Mouse (Mus musculus): Measurements from ENCODE around the gene Enpp4. TPM values are rescaled to one million over a fixed set of nuclear protein-coding genes. Genes with fewer than 3 reads are reported as not detected.

Gene Enpp4
- polyA plus RNA-seq, 1 experiment from 2014 or later, result 6.3 TPM

GRCm38 (mm10) chr17:44129092-44129750, 23.6 kb upstream of the Enpp4 start:
- no peak for DNase-seq (ENCODE audit: low spot score)
- H3K9me3 ChIP-seq, result no peaks in the 10 kb centered on the region; the same call in 1 of the 2 replicates
- no peaks in the 10 kb centered on the region for H3K4me1 ChIP-seq
- 86% methylated on average over 13 of the region's 13 CpGs for WGBS
- no peak overlapping the region for H3K27ac ChIP-seq
- H3K4me3 ChIP-seq, result no peak overlapping the region
- H3K36me3 ChIP-seq, result no peaks in the 10 kb centered on the region
- H3K27me3 ChIP-seq (ENCODE audit: insufficient read depth, poor library complexity, severe bottlenecking), result peaks cover 8% of the 10 kb centered on the region; the same call in 1 of the 2 replicates

GRCm38 (mm10) chr17:44121366-44122100, 15.9 kb upstream of the Enpp4 start:
- Histone ChIP-seq H3K9me3 (no peaks in the 10 kb centered on the region), H3K36me3 (no peaks in the 10 kb centered on the region), H3K27me3 (ENCODE audit: insufficient read depth, poor library complexity, severe bottlenecking) (no peaks in the 10 kb centered on the region), H3K27ac (no peak overlapping the region), H3K4me1 (no peaks in the 10 kb centered on the region), H3K4me3 (no peak overlapping the region)
- no peak for DNase-seq (ENCODE audit: low spot score)
- 74% methylated on average over 12 of the region's 12 CpGs for WGBS

GRCm38 (mm10) chr17:44118231-44118630, 12.6 kb upstream of the Enpp4 start:
- DNase-seq (ENCODE audit: low spot score), result no peak
- Histone ChIP-seq H3K36me3 (no peaks in the 10 kb centered on the region), H3K27ac (no peak overlapping the region), H3K4me1 (no peaks in the 10 kb centered on the region), H3K27me3 (ENCODE audit: insufficient read depth, poor library complexity, severe bottlenecking) (no peaks in the 10 kb centered on the region), H3K4me3 (no peak overlapping the region), H3K9me3 (no peaks in the 10 kb centered on the region)
- 67% methylated on average over 4 of the region's 4 CpGs for WGBS

GRCm38 (mm10) chr17:44117721-44118120, 12.1 kb upstream of the Enpp4 start:
- no peaks in the 10 kb centered on the region for H3K36me3 ChIP-seq
- DNase-seq (ENCODE audit: low spot score), result no peak
- WGBS, result 70% methylated on average over 2 of the region's 2 CpGs
- no peaks in the 10 kb centered on the region for H3K9me3 ChIP-seq
- H3K4me3 ChIP-seq, result no peak overlapping the region
- H3K27me3 ChIP-seq (ENCODE audit: insufficient read depth, poor library complexity, severe bottlenecking), result no peaks in the 10 kb centered on the region
- no peaks in the 10 kb centered on the region for H3K4me1 ChIP-seq
- no peak overlapping the region for H3K27ac ChIP-seq

GRCm38 (mm10) chr17:44116584-44116983, 11.0 kb upstream of the Enpp4 start:
- Histone ChIP-seq H3K27ac (no peak overlapping the region), H3K36me3 (no peaks in the 10 kb centered on the region), H3K4me3 (no peak overlapping the region), H3K9me3 (no peaks in the 10 kb centered on the region), H3K27me3 (ENCODE audit: insufficient read depth, poor library complexity, severe bottlenecking) (no peaks in the 10 kb centered on the region), H3K4me1 (no peaks in the 10 kb centered on the region)
- WGBS, result 74% methylated on average over 2 of the region's 2 CpGs
- DNase-seq (ENCODE audit: low spot score), result no peak

GRCm38 (mm10) chr17:44108331-44108730, 2.7 kb upstream of the Enpp4 start:
- 0 out of 2 replicates have a peak, but pooled peaks cover 7% of the 10 kb centered on the region for H3K27me3 ChIP-seq (ENCODE audit: insufficient read depth, poor library complexity, severe bottlenecking)
- H3K27ac ChIP-seq, result no peak overlapping the region
- no peak for DNase-seq (ENCODE audit: low spot score)
- 0 out of 2 replicates have a peak, but pooled peaks cover 11% of the 10 kb centered on the region for H3K4me1 ChIP-seq
- H3K9me3 ChIP-seq, result no peaks in the 10 kb centered on the region
- H3K36me3 ChIP-seq, result no peaks in the 10 kb centered on the region
- H3K4me3 ChIP-seq, result no peak overlapping the region
- 64% methylated on average over 3 of the region's 3 CpGs for WGBS

- no peak overlapping the region for H3K27ac ChIP-seq
- 0 out of 2 replicates have a peak, but pooled peaks cover 11% of the 10 kb centered on the region for H3K4me1 ChIP-seq
- H3K9me3 ChIP-seq, result no peaks in the 10 kb centered on the region
- no peaks in the 10 kb centered on the region; the same call in 1 of the 2 replicates for H3K36me3 ChIP-seq
- H3K27me3 ChIP-seq (ENCODE audit: insufficient read depth, poor library complexity, severe bottlenecking), result 0 out of 2 replicates have a peak, but pooled peaks cover 10% of the 10 kb centered on the region
- WGBS, result 88% methylated on average over 10 of the region's 10 CpGs
- DNase-seq (ENCODE audit: low spot score), result no peak
- no peak overlapping the region for H3K4me3 ChIP-seq
Observed at GRCm38 (mm10) chr17:44101961-44102360, 3.6 kb downstream of the Enpp4 start.

- Histone ChIP-seq H3K27me3 (ENCODE audit: insufficient read depth, poor library complexity, severe bottlenecking) (0 out of 2 replicates have a peak, but pooled peaks cover 10% of the 10 kb centered on the region), H3K4me3 (no peak overlapping the region), H3K36me3 (no peaks in the 10 kb centered on the region; the same call in 1 of the 2 replicates), H3K27ac (no peak overlapping the region), H3K4me1 (0 out of 2 replicates have a peak, but pooled peaks cover 10% of the 10 kb centered on the region), H3K9me3 (no peaks in the 10 kb centered on the region)
- DNase-seq (ENCODE audit: low spot score), result no peak
- 77% methylated on average over 9 of the region's 9 CpGs for WGBS
Observed at GRCm38 (mm10) chr17:44100906-44101305, 4.7 kb downstream of the Enpp4 start.

- Histone ChIP-seq H3K36me3 (no peaks in the 10 kb centered on the region; the same call in 1 of the 2 replicates), H3K9me3 (no peaks in the 10 kb centered on the region), H3K27me3 (ENCODE audit: insufficient read depth, poor library complexity, severe bottlenecking) (0 out of 2 replicates have a peak, but pooled peaks cover 10% of the 10 kb centered on the region), H3K4me1 (0 out of 2 replicates have a peak, but pooled peaks cover 6% of the 10 kb centered on the region), H3K27ac (no peak overlapping the region), H3K4me3 (no peak overlapping the region)
- no peak for DNase-seq (ENCODE audit: low spot score)
- 72% methylated on average over 4 of the region's 4 CpGs for WGBS
Observed at GRCm38 (mm10) chr17:44100486-44100885, 5.1 kb downstream of the Enpp4 start.

GRCm38 (mm10) chr17:44091512-44091911, 14.1 kb downstream of the Enpp4 start:
- no peaks in the 10 kb centered on the region for H3K9me3 ChIP-seq
- no peak overlapping the region for H3K27ac ChIP-seq
- no peaks in the 10 kb centered on the region for H3K36me3 ChIP-seq
- H3K27me3 ChIP-seq (ENCODE audit: insufficient read depth, poor library complexity, severe bottlenecking), result no peaks in the 10 kb centered on the region
- no peak overlapping the region for H3K4me3 ChIP-seq
- no peaks in the 10 kb centered on the region for H3K4me1 ChIP-seq
- DNase-seq (ENCODE audit: low spot score), result peak; percentile 28
- 27% methylated on average over 2 of the region's 2 CpGs for WGBS

- Histone ChIP-seq H3K27ac (no peak overlapping the region), H3K36me3 (no peaks in the 10 kb centered on the region), H3K27me3 (ENCODE audit: insufficient read depth, poor library complexity, severe bottlenecking) (no peaks in the 10 kb centered on the region), H3K4me1 (no peaks in the 10 kb centered on the region), H3K9me3 (no peaks in the 10 kb centered on the region), H3K4me3 (no peak overlapping the region)
- no peak for DNase-seq (ENCODE audit: low spot score)
- WGBS, result 66% methylated on average over 2 of the region's 2 CpGs
Observed at GRCm38 (mm10) chr17:44090916-44091315, 14.7 kb downstream of the Enpp4 start.

GRCm38 (mm10) chr17:44088226-44088625, 17.4 kb downstream of the Enpp4 start:
- H3K27me3 ChIP-seq (ENCODE audit: insufficient read depth, poor library complexity, severe bottlenecking), result no peaks in the 10 kb centered on the region
- DNase-seq (ENCODE audit: low spot score), result peak; percentile 35
- H3K27ac ChIP-seq, result no peak overlapping the region
- no peaks in the 10 kb centered on the region for H3K4me1 ChIP-seq
- no peaks in the 10 kb centered on the region for H3K36me3 ChIP-seq
- H3K4me3 ChIP-seq, result no peak overlapping the region
- no peaks in the 10 kb centered on the region for H3K9me3 ChIP-seq
- WGBS, result 88% methylated on average over 3 of the region's 3 CpGs

GRCm38 (mm10) chr17:44083156-44083555, 22.5 kb downstream of the Enpp4 start:
- H3K9me3 ChIP-seq, result no peaks in the 10 kb centered on the region
- no peak for DNase-seq (ENCODE audit: low spot score)

More at GRCm38 (mm10) chr17:44083156-44083555, 22.5 kb downstream of the Enpp4 start:
- no peak overlapping the region for H3K4me3 ChIP-seq
- H3K27ac ChIP-seq, result no peak overlapping the region
- H3K27me3 ChIP-seq (ENCODE audit: insufficient read depth, poor library complexity, severe bottlenecking), result no peaks in the 10 kb centered on the region; the same call in 1 of the 2 replicates
- no peaks in the 10 kb centered on the region for H3K36me3 ChIP-seq
- no peaks in the 10 kb centered on the region for H3K4me1 ChIP-seq
- WGBS, result 89% methylated on average over 4 of the region's 4 CpGs

Measured in heart, embryonic 10.5 days (tissue).